Mouse (Mus musculus) G1E (cell line): ENCODE measurements around the gene Pbx3. TPM values are rescaled to one million over a fixed set of nuclear protein-coding genes. Genes with fewer than 3 reads are reported as not detected.

ENCODE experiments used
- ATAC-seq: 2 replicates; pipeline ENCODE4 v1.8.0; 2016; ENCODE audit warnings: mild to moderate bottlenecking; ENCODE audit not compliant: insufficient number of reproducible peaks, poor library complexity, low FRiP score, severe bottlenecking; ENCODE audit errors: extremely low read depth
- DNase-seq: peaks from one replicate; pipeline ENCODE4 v3.0.0; 2012; ENCODE audit warnings: low spot score
- H3K27me3 ChIP-seq: 2 replicates; pipeline ENCODE4 v1.6.1; 2012; ENCODE audit warnings: mild to moderate bottlenecking, low read length, inconsistent platforms; ENCODE audit not compliant: insufficient read depth
- H3K36me3 ChIP-seq: replicated peaks from 2 replicates; pipeline ENCODE3; 2012; ENCODE audit warnings: mild to moderate bottlenecking, inconsistent platforms
- H3K4me1 ChIP-seq: 2 replicates; pipeline ENCODE4 v1.6.1; 2012; ENCODE audit warnings: low read depth, low read length, inconsistent platforms, mixed read lengths; ENCODE audit not compliant: insufficient read depth
- H3K4me3 ChIP-seq: 2 replicates; pipeline ENCODE4 v1.5.1; 2012; ENCODE audit warnings: low read depth, mild to moderate bottlenecking, inconsistent platforms, low read length, moderate library complexity, mixed read lengths
- H3K9me3 ChIP-seq: replicated peaks from 2 replicates; pipeline ENCODE4 v1.6.1; 2012; ENCODE audit warnings: inconsistent platforms
- CTCF ChIP-seq: IDR thresholded peaks from 2 replicates; pipeline ENCODE4 v1.5.1; 2012; ENCODE audit warnings: low read depth, low read length, inconsistent platforms, mixed read lengths
- GATA1 ChIP-seq: IDR thresholded peaks from 2 replicates; pipeline ENCODE4 v1.6.1; 2012; ENCODE audit warnings: borderline replicate concordance, low read length, inconsistent platforms, mixed read lengths
- GATA2 ChIP-seq: IDR thresholded peaks from 2 replicates; pipeline ENCODE4 v1.6.1; 2012; ENCODE audit warnings: low read depth, low read length, inconsistent platforms, borderline replicate concordance
- POLR2AphosphoS5 ChIP-seq: IDR thresholded peaks from 2 replicates; pipeline ENCODE4 v1.6.1; 2012; ENCODE audit warnings: low read depth, low read length, inconsistent platforms; ENCODE audit not compliant: insufficient replicate concordance
- TAL1 ChIP-seq: conservative IDR thresholded peaks from 2 replicates; pipeline ENCODE4 v1.6.1; 2012; ENCODE audit warnings: low read depth, low read length, inconsistent platforms, mixed read lengths
- polyA plus RNA-seq: library from polyadenylated mRNA; stranded (reverse); fragments of >175 nt; gene quantifications from 2 replicates; pipeline ENCODE4 v1.2.3, GENCODE M21; 2012
- total RNA-seq, 2 experiments: library from RNA; stranded (forward) in 1 of 2; stranded (reverse) in 1 of 2; fragments of 200-1000 nt in 1 of 2; fragments of >200 nt in 1 of 2; fragmentation: Nextera tagmentation in 1 of 2; gene quantifications; 2 replicates each; pipeline ENCODE4 v1.2.3; 2014 to 2017

Pbx3 gene
- total and polyA plus RNA-seq, 3 experiments: 13.6 to 40.0 (median 15.9) TPM

DNA sequence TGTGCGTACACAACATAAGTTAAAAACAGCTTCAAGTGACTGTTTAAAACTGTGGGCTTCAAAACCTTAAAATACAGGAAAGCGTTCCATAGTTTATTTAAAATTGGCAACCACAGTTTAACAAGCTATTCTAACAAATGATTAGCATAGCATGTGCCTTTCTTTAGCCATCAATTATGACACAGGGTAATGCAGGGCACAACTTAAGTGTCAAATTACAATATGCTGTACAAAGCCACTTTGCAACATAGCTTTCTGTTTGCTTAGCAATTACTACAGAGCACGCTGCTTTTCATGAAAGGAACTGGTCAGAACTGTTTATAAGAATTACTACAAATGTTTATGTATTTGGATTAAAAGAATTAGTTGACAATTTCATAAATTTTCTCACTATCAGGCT, 120.7 kb downstream of the Pbx3 start:
- ATAC-seq: no peak
- Histone ChIP-seq H3K4me1 (no peaks in the 10 kb centered on the region), H3K27me3 (peaks cover 6% of the 10 kb centered on the region), H3K4me3 (no peak overlapping the region), H3K9me3 (no peaks in the 10 kb centered on the region), H3K36me3 (no peaks in the 10 kb centered on the region)
- TF ChIP-seq TAL1 (no peak), CTCF (no peak), POLR2AphosphoS5 (no peak), GATA2 (no peak), GATA1 (no peak)
- no peak for DNase-seq

DNA sequence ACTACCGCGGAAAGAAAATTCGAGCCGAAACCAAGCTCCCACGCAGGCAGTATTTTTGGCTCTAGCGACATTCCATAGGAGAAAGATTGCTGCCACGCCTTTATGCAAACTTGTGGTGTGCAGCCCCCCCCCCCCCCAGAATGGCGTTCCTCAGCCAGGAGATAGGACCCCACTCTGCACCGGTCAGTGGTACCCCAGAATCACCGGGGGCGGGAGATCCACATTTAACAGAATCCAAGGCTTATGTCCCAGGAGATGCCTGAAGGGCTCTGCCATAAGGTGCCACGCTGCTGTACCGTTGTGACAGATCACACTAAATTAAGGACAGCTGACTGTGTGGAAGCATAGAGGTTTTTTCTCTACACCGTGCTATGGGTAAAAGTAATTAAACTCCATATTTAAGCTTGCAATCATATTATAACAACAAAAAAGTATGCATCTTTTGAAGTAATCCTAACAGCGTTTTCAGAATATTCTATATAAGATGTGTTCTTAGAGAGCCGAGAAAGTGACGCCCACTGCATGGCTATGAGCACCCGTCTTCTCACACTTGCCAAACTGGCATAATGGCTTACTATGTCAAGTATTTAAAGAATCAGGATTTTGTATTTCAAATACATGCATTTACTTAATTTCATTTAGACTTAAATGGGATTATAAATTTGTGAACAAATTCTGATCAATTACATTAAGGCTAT, 122.8 kb downstream of the Pbx3 start:
- ATAC-seq (no peak), DNase-seq (no peak)
- H3K27me3 ChIP-seq: peaks cover 6% of the 10 kb centered on the region
- H3K4me1 ChIP-seq: no peaks in the 10 kb centered on the region
- H3K9me3 ChIP-seq: no peaks in the 10 kb centered on the region
- no peaks in the 10 kb centered on the region for H3K36me3 ChIP-seq
- no peak overlapping the region for H3K4me3 ChIP-seq
- TF ChIP-seq CTCF (no peak), POLR2AphosphoS5 (no peak), GATA2 (no peak), GATA1 (no peak), TAL1 (no peak)

GRCm38 (mm10) chr2:34249141-34249960, 123.6 kb downstream of the Pbx3 start:
- Histone ChIP-seq H3K9me3 (no peaks in the 10 kb centered on the region), H3K36me3 (no peaks in the 10 kb centered on the region), H3K4me1 (no peaks in the 10 kb centered on the region), H3K27me3 (peaks cover 6% of the 10 kb centered on the region), H3K4me3 (no peak overlapping the region)
- TF ChIP-seq POLR2AphosphoS5 (no peak), GATA2 (no peak), TAL1 (no peak), GATA1 (no peak), CTCF (no peak)
- no peak for ATAC-seq
- no peak for DNase-seq

DNA sequence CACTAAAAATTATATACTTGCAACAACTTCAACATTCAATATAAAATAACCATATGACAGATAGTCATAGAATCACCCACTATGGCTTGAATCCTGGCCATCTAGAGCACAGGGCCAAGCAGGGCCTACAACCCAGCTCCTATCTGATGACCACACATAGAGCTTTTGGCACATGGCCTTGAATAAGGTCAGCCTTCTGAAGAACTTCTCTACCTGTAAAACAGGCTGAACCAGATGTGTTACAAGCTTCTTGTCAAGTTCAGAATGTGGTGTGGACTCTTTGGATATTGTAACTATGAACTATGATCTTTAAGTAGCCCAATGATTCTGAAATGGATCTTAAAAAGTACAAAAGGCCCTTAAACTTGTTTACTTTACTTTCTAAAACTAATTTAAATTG, 132.1 kb downstream of the Pbx3 start:
- H3K36me3 ChIP-seq: no peaks in the 10 kb centered on the region
- ATAC-seq (no peak), DNase-seq (no peak)
- H3K9me3 ChIP-seq: no peaks in the 10 kb centered on the region
- H3K27me3 ChIP-seq: no peaks in the 10 kb centered on the region
- no peak overlapping the region for H3K4me3 ChIP-seq
- no peaks in the 10 kb centered on the region for H3K4me1 ChIP-seq
- TF ChIP-seq TAL1 (no peak), GATA1 (no peak), POLR2AphosphoS5 (no peak), CTCF (no peak), GATA2 (no peak)

- DNase-seq: no peak
- H3K36me3 ChIP-seq: no peaks in the 10 kb centered on the region
- no peaks in the 10 kb centered on the region for H3K27me3 ChIP-seq
- TF ChIP-seq CTCF (no peak), GATA1 (no peak), TAL1 (no peak), GATA2 (no peak), POLR2AphosphoS5 (no peak)
- H3K9me3 ChIP-seq: no peaks in the 10 kb centered on the region
- ATAC-seq: no peak
- H3K4me3 ChIP-seq: no peak overlapping the region
- no peaks in the 10 kb centered on the region for H3K4me1 ChIP-seq
Measured at GRCm38 (mm10) chr2:34239315-34239858, 133.6 kb downstream of the Pbx3 start.

DNA sequence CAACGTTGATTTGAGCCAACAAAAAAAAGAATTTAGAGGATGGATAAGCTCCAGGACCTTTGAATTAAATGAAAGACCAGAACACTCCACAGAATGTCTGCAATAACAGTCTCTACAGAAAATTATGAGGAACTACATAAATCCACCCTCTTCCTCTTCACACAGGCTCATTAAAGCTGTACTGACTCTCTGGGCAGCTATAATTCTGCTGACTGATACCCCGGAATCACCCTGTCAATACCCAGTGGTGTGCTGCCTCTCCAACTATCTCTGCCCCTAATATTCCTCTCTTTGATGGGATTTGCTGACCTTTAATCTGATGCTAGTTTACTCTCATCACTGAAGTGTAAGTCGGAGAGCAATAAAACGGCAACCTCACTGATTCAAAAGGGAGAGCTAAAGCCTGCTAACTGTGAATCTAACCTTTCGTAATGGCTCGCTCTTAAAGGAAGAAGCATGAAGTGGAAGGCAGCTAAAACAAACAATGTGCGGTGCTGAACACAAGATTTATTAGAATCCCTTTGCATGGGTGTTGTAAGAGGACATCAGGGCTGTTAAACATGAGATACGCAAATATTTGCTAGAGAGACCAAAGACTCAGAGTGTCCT, 137.4 kb downstream of the Pbx3 start:
- DNase-seq (no peak), ATAC-seq (no peak)
- H3K4me3 ChIP-seq: no peak overlapping the region
- no peaks in the 10 kb centered on the region for H3K36me3 ChIP-seq
- TF ChIP-seq TAL1 (no peak), GATA2 (no peak), POLR2AphosphoS5 (no peak), GATA1 (no peak), CTCF (no peak)
- H3K4me1 ChIP-seq: no peaks in the 10 kb centered on the region
- H3K27me3 ChIP-seq: no peaks in the 10 kb centered on the region; the same call in 1 of the 2 replicates
- H3K9me3 ChIP-seq: no peaks in the 10 kb centered on the region
